Mouse (Mus musculus): ENCODE measurements at regions not wholly inside any gene's neighbourhood (a gene's known extent, or its start where the extent isn't known, plus 50 kb on each side); places are given as distances from the start of the nearest gene placed in this dataset.

- peak; percentile 50 for DNase-seq (ENCODE audit: low read depth, low spot score)
Observed at GRCm38 (mm10) chr1:154076684-154077475, 124.1 kb upstream of the Zfp648 start.

- DNase-seq (ENCODE audit: low read depth, low spot score): peak; percentile 99
Observed at GRCm38 (mm10) chr1:154080505-154081380, 120.2 kb upstream of the Zfp648 start.

- no peak for DNase-seq (ENCODE audit: low read depth, low spot score)
Observed at GRCm38 (mm10) chr1:154086145-154086544, 114.8 kb upstream of the Zfp648 start.

- no peak for DNase-seq (ENCODE audit: low read depth, low spot score)
Observed at GRCm38 (mm10) chr1:154089815-154090214, 111.2 kb upstream of the Zfp648 start.

- DNase-seq (ENCODE audit: low read depth, low spot score): peak; percentile 43
Observed at GRCm38 (mm10) chr1:154090521-154091490, 110.2 kb upstream of the Zfp648 start.

- no peak for DNase-seq (ENCODE audit: low read depth, low spot score)
Observed at GRCm38 (mm10) chr1:154093549-154093948, 107.4 kb upstream of the Zfp648 start.

- DNase-seq (ENCODE audit: low read depth, low spot score): no peak
Observed at GRCm38 (mm10) chr1:154094357-154094756, 106.6 kb upstream of the Zfp648 start.

- DNase-seq (ENCODE audit: low read depth, low spot score): peak; percentile 66
Observed at GRCm38 (mm10) chr1:154096113-154096512, 104.9 kb upstream of the Zfp648 start.

- no peak for DNase-seq (ENCODE audit: low read depth, low spot score)
Observed at GRCm38 (mm10) chr1:154096911-154097310, 104.1 kb upstream of the Zfp648 start.

- DNase-seq (ENCODE audit: low read depth, low spot score): no peak
Observed at GRCm38 (mm10) chr1:154097656-154098055, 103.3 kb upstream of the Zfp648 start.

- DNase-seq (ENCODE audit: low read depth, low spot score): peak; percentile 85
Observed at GRCm38 (mm10) chr1:154100556-154100955, 100.4 kb upstream of the Zfp648 start.

- no peak for DNase-seq (ENCODE audit: low read depth, low spot score)
Observed at GRCm38 (mm10) chr1:154101433-154101832, 99.6 kb upstream of the Zfp648 start.

- DNase-seq (ENCODE audit: low read depth, low spot score): no peak
Observed at GRCm38 (mm10) chr1:154102191-154102590, 98.8 kb upstream of the Zfp648 start.

GRCm38 (mm10) chr1:154102871-154103596 is 98.0 kb upstream of the Zfp648 start:
- DNase-seq (ENCODE audit: low read depth, low spot score): no peak

GRCm38 (mm10) chr1:154103597-154103923 is 97.4 kb upstream of the Zfp648 start:
- DNase-seq (ENCODE audit: low read depth, low spot score): no peak

- DNase-seq (ENCODE audit: low read depth, low spot score): no peak
Observed at GRCm38 (mm10) chr1:154104006-154104600, 96.9 kb upstream of the Zfp648 start.

GRCm38 (mm10) chr1:154104779-154105178 is 96.2 kb upstream of the Zfp648 start:
- DNase-seq (ENCODE audit: low read depth, low spot score): no peak

GRCm38 (mm10) chr1:154112500-154112899 is 88.5 kb upstream of the Zfp648 start:
- no peak for DNase-seq (ENCODE audit: low read depth, low spot score)

GRCm38 (mm10) chr1:154113291-154114050 is 87.5 kb upstream of the Zfp648 start:
- no peak for DNase-seq (ENCODE audit: low read depth, low spot score)
